Mouse (Mus musculus): Measurements from ENCODE around the gene Cacna2d4.
"Not testable (repeated sequence)": the region's sequence is repeated elsewhere in the genome, so short reads cannot be mapped to it uniquely, and the experiment has no call there.

Gene Cacna2d4

GRCm38 (mm10) chr6:119350703-119351198, 114.4 kb downstream of the Cacna2d4 start:
- DNase-seq: no peak

- DNase-seq: no peak
Observed at GRCm38 (mm10) chr6:119351656-119352055, 115.3 kb downstream of the Cacna2d4 start.

DNA sequence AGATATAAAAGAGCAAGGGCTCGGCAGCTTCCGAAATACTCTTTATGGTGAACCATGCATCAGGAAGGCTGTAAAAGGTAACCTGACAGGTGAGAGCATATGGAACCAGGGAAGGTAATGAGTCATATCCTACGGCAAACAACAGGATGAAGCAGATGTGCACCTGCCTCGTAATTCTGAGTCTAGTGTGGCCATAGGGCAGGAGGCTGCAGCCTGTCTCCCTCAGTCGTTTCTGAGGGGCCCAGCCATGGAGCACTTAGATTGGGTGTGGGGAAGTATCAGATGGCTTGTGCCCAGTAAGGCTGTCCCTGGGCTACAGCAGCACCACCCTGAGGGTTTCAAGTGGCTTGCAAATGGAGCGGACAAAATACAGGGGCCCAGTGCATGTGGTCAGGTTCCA, 116.2 kb downstream of the Cacna2d4 start:
- no peak for DNase-seq

GRCm38 (mm10) chr6:119358020-119358571, 121.8 kb downstream of the Cacna2d4 start:
- no peak for DNase-seq

- not testable (repeated sequence) for DNase-seq
Observed at GRCm38 (mm10) chr6:119360250-119360649, 123.9 kb downstream of the Cacna2d4 start.

GRCm38 (mm10) chr6:119360925-119361702, 124.8 kb downstream of the Cacna2d4 start:
- DNase-seq: no peak

DNA sequence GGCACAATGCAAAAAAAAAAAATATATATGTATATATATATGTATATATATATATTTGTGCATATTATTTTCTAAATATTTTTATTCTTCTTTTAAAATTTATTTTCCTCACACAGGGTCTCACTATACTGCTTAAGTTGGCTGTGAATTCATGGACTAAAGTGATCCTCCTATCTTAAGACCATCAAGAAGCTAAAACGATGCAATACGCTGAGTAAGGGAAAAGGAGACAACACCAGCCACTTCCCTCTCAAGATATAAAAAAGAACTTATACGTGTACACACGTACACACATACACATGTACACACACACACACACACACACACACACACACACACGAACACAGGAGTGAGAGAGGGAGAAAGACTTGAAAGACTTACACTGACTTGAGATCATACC, 127.3 kb downstream of the Cacna2d4 start:
- no peak for DNase-seq

- not testable (repeated sequence) for DNase-seq
Observed at GRCm38 (mm10) chr6:119366800-119367199, 130.5 kb downstream of the Cacna2d4 start.

- DNase-seq: no peak
Observed at GRCm38 (mm10) chr6:119367382-119367781, 131.1 kb downstream of the Cacna2d4 start.

GRCm38 (mm10) chr6:119371624-119372023, 135.3 kb downstream of the Cacna2d4 start:
- DNase-seq: no peak

GRCm38 (mm10) chr6:119372237-119372636, 135.9 kb downstream of the Cacna2d4 start:
- no peak for DNase-seq

DNA sequence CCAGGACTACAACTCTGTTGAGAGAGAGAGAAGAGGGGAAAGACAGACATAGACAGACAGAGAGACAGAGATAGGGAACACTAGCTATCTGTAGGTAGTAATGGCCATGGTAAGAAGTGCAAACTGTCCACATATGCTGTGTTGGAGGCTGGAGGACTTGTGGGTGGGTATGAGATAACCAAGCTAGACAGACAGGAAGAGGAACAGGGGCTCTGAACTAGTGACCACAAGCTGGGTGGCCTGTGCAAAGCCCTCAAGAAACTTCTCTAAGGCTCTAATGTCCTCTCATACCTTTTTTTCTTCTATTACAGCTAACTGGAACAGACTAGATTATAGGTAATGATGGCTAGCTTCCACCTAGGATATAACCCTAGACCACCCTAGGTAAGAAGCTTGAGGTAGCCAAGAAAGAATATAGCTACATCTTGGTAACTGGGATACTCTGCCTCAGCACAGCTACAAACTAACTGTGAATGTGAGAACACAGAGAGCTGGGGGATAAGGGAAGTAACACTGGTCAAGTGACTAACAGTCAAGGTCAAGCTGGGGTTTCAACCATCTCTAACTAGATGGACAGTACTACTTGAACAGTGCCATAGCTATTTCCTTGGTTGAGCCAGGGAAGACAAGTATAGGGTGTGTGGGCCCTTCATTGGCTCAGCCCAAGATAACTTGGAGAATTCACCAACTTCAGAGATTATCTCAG, 136.8 kb downstream of the Cacna2d4 start:
- DNase-seq: no peak

DNA sequence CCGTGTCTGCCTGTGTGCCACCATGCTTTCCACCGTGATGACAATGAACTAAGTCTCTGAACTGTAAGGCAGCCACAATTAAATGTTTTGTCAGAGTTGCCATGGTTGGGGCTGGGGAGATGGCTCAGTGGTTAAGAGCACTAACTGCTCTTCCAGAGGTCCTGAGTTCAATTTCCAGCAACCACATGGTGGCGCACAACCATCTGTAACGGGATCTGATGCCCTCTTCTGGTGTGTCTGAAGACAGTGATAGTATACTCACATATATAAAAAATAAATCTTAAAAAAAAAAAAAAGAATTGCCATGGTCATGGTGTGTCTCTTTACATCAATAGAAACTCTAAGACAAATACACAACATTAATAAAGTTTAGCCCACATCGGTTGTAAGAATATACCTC, 138.7 kb downstream of the Cacna2d4 start:
- no peak for DNase-seq

- no peak for DNase-seq
Observed at GRCm38 (mm10) chr6:119377613-119378012, 141.3 kb downstream of the Cacna2d4 start.

DNA sequence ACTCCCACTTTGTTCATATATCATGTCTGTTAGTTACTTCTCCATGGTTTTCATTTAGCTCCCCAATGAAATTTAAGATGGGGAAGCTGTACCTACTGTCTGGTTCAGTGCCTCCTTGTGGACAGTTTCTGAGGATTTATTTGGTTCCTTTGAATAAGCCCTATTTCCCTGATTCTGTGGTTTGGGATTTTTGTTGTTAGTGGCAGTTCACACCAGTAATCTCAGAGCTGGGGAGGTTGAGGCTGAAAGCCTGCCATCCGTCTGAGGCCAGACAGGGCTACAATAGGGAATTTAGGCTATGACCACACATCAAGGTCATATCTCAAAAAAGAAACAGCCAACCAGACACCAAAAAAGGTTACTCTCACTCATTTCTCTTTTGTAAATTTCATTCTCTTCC, 142.3 kb downstream of the Cacna2d4 start:
- no peak for DNase-seq

GRCm38 (mm10) chr6:119385668-119386067, 149.3 kb downstream of the Cacna2d4 start:
- no peak for DNase-seq

DNA sequence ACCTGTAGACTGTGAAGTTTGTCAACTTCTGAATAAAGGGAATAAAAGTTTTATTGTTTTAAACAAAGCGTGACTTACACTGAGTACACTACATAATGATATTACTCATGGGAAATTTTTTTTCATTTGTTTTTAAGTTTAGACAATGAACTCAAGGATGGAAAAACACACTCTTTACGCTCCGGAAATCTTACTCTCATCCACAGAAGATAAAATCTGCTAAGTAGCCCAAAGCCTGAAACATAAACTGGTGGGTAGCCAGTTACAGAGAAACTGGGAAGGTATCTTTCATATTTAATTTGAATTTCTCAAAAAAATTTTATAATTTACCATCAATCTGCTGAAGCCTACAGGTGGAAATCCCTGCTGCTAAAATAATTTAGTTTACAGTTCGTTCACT, 150.1 kb downstream of the Cacna2d4 start:
- DNase-seq: no peak

- DNase-seq: no peak
Observed at GRCm38 (mm10) chr6:119386821-119387220, 150.5 kb downstream of the Cacna2d4 start.

- peak; percentile 56 for DNase-seq
Observed at GRCm38 (mm10) chr6:119387801-119388649, 151.7 kb downstream of the Cacna2d4 start.

GRCm38 (mm10) chr6:119388650-119389012, 152.3 kb downstream of the Cacna2d4 start:
- peak; percentile 97 for DNase-seq

- no peak for DNase-seq
Observed at GRCm38 (mm10) chr6:119389089-119389488, 152.8 kb downstream of the Cacna2d4 start.

GRCm38 (mm10) chr6:119390728-119391127, 154.4 kb downstream of the Cacna2d4 start:
- no peak for DNase-seq

DNA sequence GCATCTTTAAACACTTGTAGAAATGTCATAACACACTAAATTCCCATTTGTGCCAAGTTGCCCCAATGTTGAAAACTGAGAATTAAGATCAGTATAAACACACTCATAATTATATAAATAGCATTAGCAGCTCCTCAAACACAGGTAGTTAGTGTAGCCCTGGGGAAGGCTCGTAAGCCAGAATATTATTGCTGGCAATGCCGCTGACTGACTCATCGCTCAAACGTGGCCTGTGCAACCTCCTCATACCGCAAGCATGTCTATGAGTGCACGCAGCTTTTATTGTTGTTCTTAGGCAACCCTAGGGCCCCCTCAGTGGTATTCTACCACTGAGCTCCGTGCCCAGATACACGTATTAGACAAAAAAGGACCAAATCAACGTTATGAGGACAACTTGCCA, 156.5 kb downstream of the Cacna2d4 start:
- no peak for DNase-seq

All from thymus, postnatal 4 days (tissue).